19 mouse cellular contexts compared by ENCODE assay signal in genomic region chr3:8751356-8751755, GRCm38 (mm10).
"Had no signal": no experiment of that assay in that cellular context is flagged by ENCODE, and none has a peak within 500 bp of the region (broad histone marks: within the 10 kb centered on the region; RNA-seq: fewer than 3 reads in every experiment).

No protein-coding gene starts in this region.

- H3K27me3 ChIP-seq: liver, embryonic 15.5 days had no signal

- H3K4me3 ChIP-seq: left cerebral cortex, adult 2 months; liver, embryonic 15.5 days had no signal

- H3K36me3 ChIP-seq: liver, embryonic 15.5 days had no signal

- H3K27ac ChIP-seq: left cerebral cortex, adult 2 months; liver, embryonic 15.5 days; stomach, postnatal 0 days had no signal

- H3K9me3 ChIP-seq: liver, embryonic 15.5 days had no signal

- DNase-seq: kidney, adult 18-20 months; kidney, adult 9 months; kidney, postnatal 14 days; kidney, postnatal 4 days; layer of hippocampus, adult 9-11 months; layer of hippocampus, postnatal 36 days; lung, adult 2 months; lung, postnatal 14 days; lung, postnatal 4 days; midbrain, embryonic 14.5 days; right cerebral cortex, adult 18-20 months; right cerebral cortex, postnatal 14 days; right cerebral cortex, postnatal 4 days; thymus, adult 18-20 months; thymus, postnatal 36 days had no signal

- H3K9ac ChIP-seq: liver, embryonic 15.5 days had no signal

- H3K4me2 ChIP-seq: liver, embryonic 15.5 days; midbrain, embryonic 11.5 days had no signal
